Mouse (Mus musculus): Measurements from ENCODE around the gene Olfr6.
"Not testable (repeated sequence)": the region's sequence is repeated elsewhere in the genome, so short reads cannot be mapped to it uniquely, and the experiment has no call there.

Gene Olfr6

DNA sequence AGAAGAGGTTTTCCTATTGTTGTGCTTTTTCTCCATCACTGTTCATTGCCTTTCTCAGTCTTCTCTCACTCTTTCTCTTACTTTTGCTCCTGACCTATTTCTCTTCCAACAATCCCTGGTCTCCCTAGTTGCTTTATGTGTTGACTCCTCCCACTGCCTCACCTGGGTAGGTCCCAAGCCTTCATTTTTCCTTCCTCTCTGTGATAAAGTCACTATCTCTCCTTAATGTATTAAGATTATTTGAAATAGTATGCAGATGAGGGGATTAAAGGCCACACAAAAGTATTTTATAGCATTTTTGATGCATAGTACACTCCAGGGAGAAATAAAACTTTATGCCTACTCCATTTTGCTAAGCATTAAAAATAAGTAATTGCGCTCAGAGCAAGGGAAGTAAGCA is at the start of gene Olfr6:
Olfr6 (minus strand) TSS at position 101 of the 400 bp plus-strand sequence.
- DNase-seq = no peak

GRCm38 (mm10) chr7:107005972-107006371 is 42.2 kb upstream of the Olfr6 start, which contains the start of gene Olfr2:
TSS of gene Olfr2 (minus strand) at chr7:107006072.
- DNase-seq = no peak

GRCm38 (mm10) chr7:107004169-107004568 is 40.4 kb upstream of the Olfr6 start:
- no peak for DNase-seq

GRCm38 (mm10) chr7:107000798-107001197 is 37.1 kb upstream of the Olfr6 start:
- DNase-seq = no peak

- DNase-seq = no peak
Measured at GRCm38 (mm10) chr7:106985236-106985635, 21.5 kb upstream of the Olfr6 start.

DNA sequence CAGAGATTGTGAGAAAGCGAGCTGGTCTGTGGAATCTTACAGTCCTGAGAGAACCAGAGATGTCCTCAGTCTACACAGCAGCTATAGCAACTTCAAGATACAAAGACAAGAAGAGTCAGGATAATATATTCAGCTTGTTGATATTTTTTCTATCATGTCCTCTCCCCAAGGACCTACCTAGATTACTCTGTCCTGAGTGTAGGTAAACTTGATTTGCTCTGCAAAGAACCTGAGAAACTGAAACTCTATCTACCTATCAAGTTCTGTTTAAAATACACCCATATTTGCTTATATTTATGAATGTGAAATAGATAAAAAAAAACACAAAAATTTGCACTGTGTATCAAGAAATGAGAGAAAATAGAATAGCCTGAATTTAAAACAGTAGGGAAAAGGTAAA is 11.6 kb upstream of the Olfr6 start, which contains the start of gene Olfr711:
Olfr711 (minus strand) TSS at position 101 of the 400 bp plus-strand sequence.
- no peak for DNase-seq

DNA sequence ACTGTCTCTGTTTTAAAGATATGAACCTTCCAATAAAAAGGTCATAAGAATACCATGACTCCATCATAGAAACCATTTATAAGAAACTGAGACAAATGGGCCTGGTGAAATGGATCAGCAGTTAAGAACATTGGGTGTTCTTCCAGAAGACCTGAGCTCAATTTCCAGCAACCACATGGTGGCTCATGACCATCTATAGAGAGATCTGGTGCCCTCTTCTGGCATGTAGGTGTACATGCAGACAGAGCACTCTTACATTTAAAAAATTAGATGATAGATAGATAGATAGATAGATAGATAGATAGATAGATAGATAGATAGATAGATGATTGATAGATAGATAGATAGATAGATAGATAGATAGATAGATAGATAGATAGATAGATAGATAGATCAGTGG is 3.8 kb upstream of the Olfr6 start:
- DNase-seq = not testable (repeated sequence)

DNA sequence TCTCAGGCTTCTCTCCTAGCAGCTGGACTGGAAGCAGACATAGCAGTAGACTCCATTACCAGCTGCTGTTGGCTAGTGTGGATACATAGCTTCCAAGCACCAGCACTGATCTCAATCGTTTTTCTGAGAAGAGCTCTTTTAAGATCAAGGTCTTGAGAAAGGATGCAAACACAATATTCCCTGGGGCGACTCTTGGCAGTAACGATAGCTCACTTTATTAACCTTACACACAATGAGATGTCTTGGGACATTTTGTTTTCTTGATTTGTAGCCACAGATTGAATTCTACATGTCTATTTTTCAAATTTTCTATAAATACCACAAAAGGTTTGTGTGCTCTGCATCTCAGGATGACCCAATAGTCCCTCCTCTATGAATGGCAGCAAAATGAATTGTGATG is 15.5 kb downstream of the Olfr6 start, which contains the start of gene Olfr710:
Olfr710 (minus strand) TSS at position 101 of the 400 bp plus-strand sequence.
- DNase-seq = no peak

GRCm38 (mm10) chr7:106932119-106932518 is 31.6 kb downstream of the Olfr6 start, which contains the start of gene Olfr709-ps1:
TSS of gene Olfr709-ps1 (minus strand) at chr7:106932219.
- no peak for DNase-seq

GRCm38 (mm10) chr7:106920961-106921360 is 42.8 kb downstream of the Olfr6 start:
- DNase-seq = not testable (repeated sequence)

GRCm38 (mm10) chr7:106907676-106908075 is 56.1 kb downstream of the Olfr6 start, which contains the start of gene Olfr1532-ps1:
TSS of gene Olfr1532-ps1 (plus strand) at chr7:106908001.
- no peak for DNase-seq
